Mouse (Mus musculus) hindbrain, embryonic 12.5 days (tissue): Measurements from ENCODE around the gene Zbed5. TPM values are rescaled to one million over a fixed set of nuclear protein-coding genes. Genes with fewer than 3 reads are reported as not detected.
"Not testable (repeated sequence)": the region's sequence is repeated elsewhere in the genome, so short reads cannot be mapped to it uniquely, and the experiment has no call there.

Source experiments
- ATAC-seq: fragments of 200-750 bp; cut with Nextera tagmentation; 2 replicates; pipeline ENCODE4 v1.8.0; 2017; ENCODE audit warnings: moderate TSS enrichment; ENCODE audit not compliant: low FRiP score
- H3K27ac ChIP-seq: fragments of 300-500 bp; sonication (generic); 2 replicates; pipeline ENCODE4 v1.5.1; 2016; ENCODE audit warnings: mild to moderate bottlenecking
- H3K27me3 ChIP-seq: fragments of 300-500 bp; sonication (generic); 2 replicates; pipeline ENCODE4 v1.6.1; 2016; ENCODE audit warnings: mild to moderate bottlenecking
- H3K36me3 ChIP-seq: fragments of 300-500 bp; sonication (generic); 2 replicates; pipeline ENCODE4 v1.6.1; 2016; ENCODE audit warnings: mild to moderate bottlenecking
- H3K4me1 ChIP-seq: fragments of 300-500 bp; sonication (generic); 2 replicates; pipeline ENCODE4 v1.6.1; 2016
- H3K4me2 ChIP-seq: fragments of 300-500 bp; sonication (generic); replicated peaks from 2 replicates; pipeline ENCODE4 v1.6.1; 2016; ENCODE audit warnings: mild to moderate bottlenecking
- H3K4me3 ChIP-seq: fragments of 300-500 bp; sonication (generic); 2 replicates; pipeline ENCODE4 v1.5.1; 2016; ENCODE audit warnings: mild to moderate bottlenecking
- H3K9ac ChIP-seq: fragments of 300-500 bp; sonication (generic); 2 replicates; pipeline ENCODE4 v1.6.1; 2016; ENCODE audit warnings: mild to moderate bottlenecking, moderate library complexity
- H3K9me3 ChIP-seq: fragments of 300-500 bp; sonication (generic); replicated peaks from 2 replicates; pipeline ENCODE4 v1.6.1; 2016; ENCODE audit warnings: mild to moderate bottlenecking
- WGBS: fragments of 180-500 bp; shearing (Covaris S2); methylation state at CpG from one replicate; pipeline ENCODE4 v1.1.7; 2016; 5-methylcytosine and 5-hydroxymethylcytosine counted together
- polyA plus RNA-seq: library from polyadenylated mRNA; unstranded; fragments of >200 nt; fragmentation: Nextera tagmentation; extraction: Ambion mirVana; gene quantifications from 2 replicates; pipeline ENCODE4 v1.2.1, GENCODE M21; 2016

The Zbed5 gene
- polyA plus RNA-seq, 1 experiment from 2014 or later = 10.9 TPM

- no peak for ATAC-seq
- H3K27ac ChIP-seq = no peak overlapping the region
- WGBS = 26% methylated on average over 2 of the region's 2 CpGs
These were observed 18.5 kb downstream of the Zbed5 start for GRCm38 (mm10) chr5:129914024-129914423.

DNA sequence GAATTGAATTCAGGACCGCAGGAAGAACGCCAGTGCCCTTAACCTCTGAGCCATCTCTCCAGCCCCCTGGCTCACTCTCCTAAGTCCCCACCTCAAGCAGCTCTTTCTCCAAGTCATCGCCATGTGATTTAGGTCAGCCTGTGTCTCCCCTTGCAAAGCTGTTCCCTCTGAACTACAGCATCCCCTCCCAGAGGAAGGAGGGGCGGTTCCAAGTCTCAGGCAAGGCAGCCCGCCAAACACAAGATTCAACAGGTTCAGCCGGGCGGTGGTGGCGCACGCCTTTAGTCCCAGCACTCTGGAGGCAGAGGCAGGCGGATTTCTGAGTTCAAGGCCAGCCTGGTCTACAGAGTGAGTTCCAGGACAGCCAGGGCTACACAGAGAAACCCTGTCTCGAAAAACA lies 20.0 kb downstream of the Zbed5 start:
- H3K4me1 ChIP-seq, H3K9ac ChIP-seq, H3K9me3 ChIP-seq, H3K27ac ChIP-seq, ATAC-seq, H3K27me3 ChIP-seq, H3K36me3 ChIP-seq, H3K4me3 ChIP-seq, H3K4me2 ChIP-seq: not testable (repeated sequence)
- 89% methylated on average over 11 of the region's 11 CpGs for WGBS

More at GRCm38 (mm10) chr5:129914024-129914423, 18.5 kb downstream of the Zbed5 start:
- peaks cover 3% of the 10 kb centered on the region; the same call in 1 of the 2 replicates for H3K4me1 ChIP-seq
- H3K9ac ChIP-seq = no peak overlapping the region
- no peak overlapping the region for H3K4me3 ChIP-seq
- no peak overlapping the region for H3K4me2 ChIP-seq
- H3K36me3 ChIP-seq = no peaks in the 10 kb centered on the region
- no peaks in the 10 kb centered on the region for H3K27me3 ChIP-seq
- H3K9me3 ChIP-seq = no peaks in the 10 kb centered on the region

GRCm38 (mm10) chr5:129918065-129918651 lies 22.6 kb downstream of the Zbed5 start:
- H3K4me1 ChIP-seq = no peaks in the 10 kb centered on the region
- 90% methylated on average over 24 of the region's 24 CpGs for WGBS
- no peaks in the 10 kb centered on the region for H3K36me3 ChIP-seq
- H3K27ac ChIP-seq = no peak overlapping the region
- H3K4me2 ChIP-seq = no peak overlapping the region
- H3K9me3 ChIP-seq = no peaks in the 10 kb centered on the region
- no peaks in the 10 kb centered on the region for H3K27me3 ChIP-seq
- no peak overlapping the region for H3K9ac ChIP-seq
- no peak overlapping the region for H3K4me3 ChIP-seq
- no peak for ATAC-seq

- no peak for ATAC-seq
- no peak overlapping the region for H3K27ac ChIP-seq
- H3K4me3 ChIP-seq = no peak overlapping the region
- H3K36me3 ChIP-seq = no peaks in the 10 kb centered on the region
- H3K4me2 ChIP-seq = no peak overlapping the region
- WGBS = 81% methylated on average over 9 of the region's 9 CpGs
- no peaks in the 10 kb centered on the region for H3K27me3 ChIP-seq
- no peak overlapping the region for H3K9ac ChIP-seq
- H3K9me3 ChIP-seq = no peaks in the 10 kb centered on the region
- H3K4me1 ChIP-seq = no peaks in the 10 kb centered on the region
These were observed 23.2 kb downstream of the Zbed5 start for GRCm38 (mm10) chr5:129918752-129919151.

DNA sequence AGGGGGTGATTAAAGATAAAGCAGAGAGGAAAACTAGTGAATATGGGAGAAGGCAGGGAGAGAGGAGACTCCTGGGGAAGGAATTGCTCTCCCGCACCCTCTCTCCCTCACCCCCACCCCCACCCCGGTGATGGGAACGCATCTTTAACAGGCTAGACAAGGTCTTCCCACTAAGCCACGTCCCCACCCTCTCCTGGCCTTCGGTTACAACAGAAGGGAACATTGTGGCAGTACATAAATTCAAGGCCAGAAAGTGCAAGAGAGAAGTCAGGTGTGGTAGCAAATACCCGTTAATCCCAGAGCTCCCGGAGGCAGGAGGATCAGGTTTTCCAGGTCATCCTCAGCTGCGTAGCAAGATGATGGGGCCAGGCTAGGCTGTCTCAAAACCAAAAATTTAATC lies 23.8 kb downstream of the Zbed5 start:
- Histone ChIP-seq H3K4me2 (no peak overlapping the region), H3K9me3 (no peaks in the 10 kb centered on the region), H3K36me3 (no peaks in the 10 kb centered on the region), H3K9ac (no peak overlapping the region), H3K4me3 (no peak overlapping the region), H3K4me1 (no peaks in the 10 kb centered on the region), H3K27me3 (no peaks in the 10 kb centered on the region), H3K27ac (no peak overlapping the region)
- 72% methylated on average over 8 of the region's 8 CpGs for WGBS
- ATAC-seq = no peak

- 95% methylated on average over 4 of the region's 4 CpGs for whole genome bisulfite sequencing
- Histone ChIP-seq H3K27ac (no peak overlapping the region), H3K4me3 (no peak overlapping the region), H3K9me3 (no peaks in the 10 kb centered on the region), H3K36me3 (no peaks in the 10 kb centered on the region), H3K4me1 (no peaks in the 10 kb centered on the region), H3K27me3 (no peaks in the 10 kb centered on the region), H3K4me2 (no peak overlapping the region), H3K9ac (no peak overlapping the region)
- ATAC-seq = no peak
These were observed 26.4 kb downstream of the Zbed5 start for GRCm38 (mm10) chr5:129921972-129922371.

GRCm38 (mm10) chr5:129924820-129925452 lies 29.4 kb downstream of the Zbed5 start:
- no peak for ATAC-seq
- H3K27ac ChIP-seq = no peak overlapping the region
- H3K4me3 ChIP-seq = no peak overlapping the region
- whole genome bisulfite sequencing = 91% methylated on average over 8 of the region's 8 CpGs
- no peaks in the 10 kb centered on the region for H3K27me3 ChIP-seq
- H3K4me2 ChIP-seq = no peak overlapping the region
- no peak overlapping the region for H3K9ac ChIP-seq
- H3K9me3 ChIP-seq = no peaks in the 10 kb centered on the region
- H3K4me1 ChIP-seq = no peaks in the 10 kb centered on the region; the same call in 1 of the 2 replicates
- H3K36me3 ChIP-seq = no peaks in the 10 kb centered on the region

GRCm38 (mm10) chr5:129925933-129926332 lies 30.4 kb downstream of the Zbed5 start:
- 77% methylated on average over 5 of the region's 5 CpGs for WGBS
- Histone ChIP-seq H3K27ac (no peak overlapping the region), H3K9me3 (no peaks in the 10 kb centered on the region), H3K4me3 (no peak overlapping the region), H3K9ac (no peak overlapping the region), H3K4me1 (no peaks in the 10 kb centered on the region; the same call in 1 of the 2 replicates), H3K4me2 (no peak overlapping the region), H3K36me3 (no peaks in the 10 kb centered on the region), H3K27me3 (no peaks in the 10 kb centered on the region)
- no peak for ATAC-seq

DNA sequence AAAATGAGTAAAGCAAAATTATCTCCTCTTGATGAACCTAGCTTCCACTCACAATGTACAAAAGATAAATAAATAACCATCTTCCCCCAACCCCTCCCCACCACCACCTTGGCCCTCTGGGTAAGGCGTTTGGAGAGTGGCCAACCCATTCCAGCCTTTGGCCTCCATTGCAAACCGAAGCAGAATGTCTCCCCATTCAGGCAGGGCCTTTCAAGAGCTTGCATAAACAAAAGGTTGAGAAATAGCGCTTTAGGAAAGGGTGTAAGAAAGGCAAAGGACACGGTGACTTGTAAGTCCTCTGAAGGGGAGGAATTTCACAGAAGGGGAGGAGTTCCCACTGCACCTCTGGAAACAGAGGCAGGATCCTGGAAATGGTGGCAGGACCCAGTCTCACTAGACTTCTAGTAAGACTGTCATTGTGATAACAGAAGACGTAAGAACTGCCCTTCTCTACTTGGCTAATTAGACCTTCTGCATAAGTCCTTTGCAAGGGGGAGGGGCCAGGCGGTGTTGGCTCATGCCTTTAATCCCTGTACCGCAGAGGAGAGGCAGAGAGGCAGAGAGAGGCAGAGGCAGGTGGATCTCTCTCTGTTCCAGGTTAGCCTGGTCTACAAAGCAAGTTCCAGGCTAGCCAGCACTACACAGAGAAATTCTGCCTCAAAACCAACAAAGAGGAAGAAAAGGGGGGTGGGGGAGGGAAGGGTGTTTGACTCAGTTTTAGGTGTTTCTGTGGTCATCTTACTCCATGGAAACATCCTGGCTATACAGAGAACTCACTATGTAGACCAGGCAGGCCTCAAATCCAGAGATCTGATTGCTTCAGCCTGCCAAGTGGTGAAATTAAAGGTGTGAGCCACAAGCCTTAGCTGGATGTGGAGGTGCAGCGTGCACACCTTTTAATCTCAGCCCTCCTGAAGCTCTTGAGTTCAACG lies 34.7 kb downstream of the Zbed5 start:
- Histone ChIP-seq H3K4me2 (no peak overlapping the region), H3K36me3 (no peaks in the 10 kb centered on the region), H3K9ac (no peak overlapping the region), H3K4me3 (no peak overlapping the region), H3K27ac (no peak overlapping the region), H3K27me3 (no peaks in the 10 kb centered on the region), H3K9me3 (no peaks in the 10 kb centered on the region), H3K4me1 (no peaks in the 10 kb centered on the region; the same call in 1 of the 2 replicates)
- WGBS = 56% methylated on average over 9 of the region's 9 CpGs
- ATAC-seq = no peak

GRCm38 (mm10) chr5:129936941-129937340 lies 41.4 kb downstream of the Zbed5 start:
- H3K4me3 ChIP-seq = no peak overlapping the region
- 52% methylated on average over 4 of the region's 4 CpGs for WGBS
- no peaks in the 10 kb centered on the region for H3K36me3 ChIP-seq
- H3K9me3 ChIP-seq = no peaks in the 10 kb centered on the region
- no peak for ATAC-seq
- no peak overlapping the region for H3K4me2 ChIP-seq
- H3K4me1 ChIP-seq = no peaks in the 10 kb centered on the region
- no peak overlapping the region for H3K9ac ChIP-seq
- H3K27ac ChIP-seq = no peak overlapping the region
- no peaks in the 10 kb centered on the region for H3K27me3 ChIP-seq

DNA sequence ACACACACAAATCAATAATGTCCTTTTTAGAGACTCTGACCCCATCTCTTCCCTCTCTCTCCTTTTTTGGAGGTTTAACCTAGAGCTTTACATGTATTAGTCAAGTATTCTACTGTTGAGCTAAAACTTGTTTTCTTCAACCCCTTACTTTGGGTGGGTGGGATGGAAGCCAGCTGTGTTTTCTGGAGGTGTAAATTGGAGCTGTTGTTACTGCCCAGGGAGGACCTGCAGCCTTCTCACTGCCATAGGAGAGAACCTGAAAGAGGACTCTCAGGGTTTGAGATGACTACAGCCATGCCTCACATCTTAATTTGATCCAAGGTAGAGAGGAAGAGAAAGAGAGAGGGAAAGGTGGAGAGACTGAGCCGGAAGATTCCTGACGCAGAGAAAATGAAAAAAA lies 44.8 kb downstream of the Zbed5 start:
- ATAC-seq = no peak
- WGBS = 64% methylated on average over 2 of the region's 2 CpGs
- Histone ChIP-seq H3K4me2 (no peak overlapping the region), H3K36me3 (0 out of 2 replicates have a peak, but pooled peaks cover 4% of the 10 kb centered on the region), H3K9me3 (no peaks in the 10 kb centered on the region), H3K4me1 (peaks cover 6% of the 10 kb centered on the region; the same call in 1 of the 2 replicates), H3K27me3 (no peaks in the 10 kb centered on the region), H3K27ac (no peak overlapping the region), H3K4me3 (no peak overlapping the region), H3K9ac (no peak overlapping the region)

GRCm38 (mm10) chr5:129940736-129941494 lies 45.4 kb downstream of the Zbed5 start:
- Histone ChIP-seq H3K27ac (peak overlapping the region; percentile 64), H3K36me3 (peaks cover 8% of the 10 kb centered on the region; the same call in 1 of the 2 replicates), H3K4me1 (peaks cover 6% of the 10 kb centered on the region; the same call in 1 of the 2 replicates), H3K9ac (peak overlapping the region; percentile 27; the same call in 1 of the 2 replicates), H3K27me3 (no peaks in the 10 kb centered on the region), H3K4me3 (peak overlapping the region; percentile 90), H3K9me3 (no peaks in the 10 kb centered on the region), H3K4me2 (peak overlapping the region; percentile 50)
- WGBS = 9% methylated on average over 9 of the region's 9 CpGs
- no peak for ATAC-seq
